Mouse (Mus musculus): ENCODE data around the gene Rap1gds1. TPM values are rescaled to one million over a fixed set of nuclear protein-coding genes. Genes with fewer than 3 reads are reported as not detected.

Gene Rap1gds1
- polyA plus RNA-seq, 1 experiment from 2014 or later: 50.3 TPM

DNA sequence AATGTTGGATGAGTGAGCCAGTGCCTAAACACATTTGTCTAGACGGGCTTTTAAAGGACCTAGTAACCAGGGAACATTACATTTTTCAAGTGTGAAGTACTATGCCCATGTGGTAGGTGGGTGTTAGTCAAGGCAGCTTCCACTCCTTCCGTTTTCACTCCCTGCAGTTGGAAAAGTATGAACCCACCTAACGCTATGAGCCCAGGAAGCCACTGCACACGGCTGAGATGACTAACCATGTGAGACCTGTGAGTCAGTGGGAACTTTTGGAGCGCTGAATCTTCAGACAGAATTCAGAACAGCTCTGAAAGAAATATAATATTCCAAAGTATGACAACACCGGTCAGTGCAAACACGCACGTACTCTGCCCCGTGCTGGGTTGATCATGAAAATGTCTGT is 125.9 kb downstream of the Rap1gds1 start:
- ATAC-seq (replicated peaks; ENCODE audit: insufficient number of reproducible peaks, low FRiP score, low TSS enrichment): no peak
- no peak overlapping the region for H3K9ac ChIP-seq (ENCODE audit: low read depth, low read length)
- WGBS (ENCODE audit: insufficient replicate concordance): 95% methylated on average over 9 of the region's 9 CpGs
- peaks cover 12% of the 10 kb centered on the region for H3K36me3 ChIP-seq (ENCODE audit: control insufficient read depth, insufficient read depth, low read length)
- no peak overlapping the region for H3K4me2 ChIP-seq
- H3K27me3 ChIP-seq (ENCODE audit: control insufficient read depth, insufficient read depth, low read length): no peaks in the 10 kb centered on the region
- H3K4me3 ChIP-seq (ENCODE audit: low read depth, low read length): no peak overlapping the region
- no peaks in the 10 kb centered on the region for H3K9me3 ChIP-seq (replicated peaks; ENCODE audit: control insufficient read depth, low read length)
- H3K4me1 ChIP-seq (ENCODE audit: control insufficient read depth, insufficient read depth, low read length): peaks cover 4% of the 10 kb centered on the region; the same call in 1 of the 2 replicates
- H3K27ac ChIP-seq (ENCODE audit: low read depth, low read length): no peak overlapping the region

DNA sequence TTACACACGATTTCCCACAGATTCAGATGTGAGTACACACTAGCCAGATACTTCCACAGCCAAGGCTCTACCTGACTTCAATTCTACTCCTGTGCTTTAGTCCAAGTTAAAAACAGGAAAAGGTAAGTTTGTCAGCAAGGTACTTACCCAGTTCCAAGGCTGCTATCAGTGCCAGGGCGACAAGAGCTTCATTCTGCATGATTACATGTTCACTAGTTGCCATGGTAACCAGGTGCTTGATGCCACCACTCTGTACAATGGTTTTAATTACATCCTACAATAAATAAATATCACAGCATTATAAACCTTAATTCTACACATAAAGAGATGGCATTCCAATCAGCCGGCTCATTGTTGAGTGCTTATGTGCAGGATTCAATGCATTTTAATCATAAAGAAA is 129.5 kb downstream of the Rap1gds1 start:
- no peak for ATAC-seq (replicated peaks; ENCODE audit: insufficient number of reproducible peaks, low FRiP score, low TSS enrichment)
- no peak overlapping the region for H3K4me3 ChIP-seq (ENCODE audit: low read depth, low read length)
- H3K9me3 ChIP-seq (replicated peaks; ENCODE audit: control insufficient read depth, low read length): no peaks in the 10 kb centered on the region
- H3K4me1 ChIP-seq (ENCODE audit: control insufficient read depth, insufficient read depth, low read length): peaks cover 4% of the 10 kb centered on the region; the same call in 1 of the 2 replicates
- H3K9ac ChIP-seq (ENCODE audit: low read depth, low read length): no peak overlapping the region
- H3K27me3 ChIP-seq (ENCODE audit: control insufficient read depth, insufficient read depth, low read length): no peaks in the 10 kb centered on the region
- H3K4me2 ChIP-seq: no peak overlapping the region
- no peak overlapping the region for H3K27ac ChIP-seq (ENCODE audit: low read depth, low read length)
- WGBS (ENCODE audit: insufficient replicate concordance): 93% methylated on average over 3 of the region's 3 CpGs
- H3K36me3 ChIP-seq (ENCODE audit: control insufficient read depth, insufficient read depth, low read length): peaks cover 9% of the 10 kb centered on the region; the same call in 1 of the 2 replicates

DNA sequence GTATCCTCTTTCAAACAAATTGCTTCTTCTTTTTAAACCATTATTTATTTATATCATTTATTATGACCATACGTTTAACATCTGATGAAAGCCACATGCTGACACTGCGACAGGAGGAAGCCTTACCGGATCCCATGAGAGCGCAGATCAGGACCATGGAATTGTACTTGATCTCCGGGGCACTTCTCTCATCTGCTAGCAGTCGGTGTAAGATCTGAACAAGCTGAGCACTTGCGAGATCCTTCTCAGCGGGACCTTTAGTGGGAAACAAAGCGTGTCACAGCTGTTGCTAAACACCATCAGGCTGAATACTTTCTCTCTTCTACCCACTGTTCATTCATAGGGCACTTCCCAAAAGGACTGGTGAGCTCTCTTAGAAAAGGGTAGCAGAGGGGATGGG is 133.4 kb downstream of the Rap1gds1 start:
- H3K27ac ChIP-seq (ENCODE audit: low read depth, low read length): no peak overlapping the region
- no peaks in the 10 kb centered on the region for H3K27me3 ChIP-seq (ENCODE audit: control insufficient read depth, insufficient read depth, low read length)
- H3K9ac ChIP-seq (ENCODE audit: low read depth, low read length): no peak overlapping the region
- peaks cover 30% of the 10 kb centered on the region for H3K36me3 ChIP-seq (ENCODE audit: control insufficient read depth, insufficient read depth, low read length)
- H3K9me3 ChIP-seq (replicated peaks; ENCODE audit: control insufficient read depth, low read length): no peaks in the 10 kb centered on the region
- 74% methylated on average over 9 of the region's 9 CpGs for WGBS (ENCODE audit: insufficient replicate concordance)
- no peak overlapping the region for H3K4me2 ChIP-seq
- ATAC-seq (replicated peaks; ENCODE audit: insufficient number of reproducible peaks, low FRiP score, low TSS enrichment): no peak
- no peaks in the 10 kb centered on the region for H3K4me1 ChIP-seq (ENCODE audit: control insufficient read depth, insufficient read depth, low read length)
- no peak overlapping the region for H3K4me3 ChIP-seq (ENCODE audit: low read depth, low read length)

DNA sequence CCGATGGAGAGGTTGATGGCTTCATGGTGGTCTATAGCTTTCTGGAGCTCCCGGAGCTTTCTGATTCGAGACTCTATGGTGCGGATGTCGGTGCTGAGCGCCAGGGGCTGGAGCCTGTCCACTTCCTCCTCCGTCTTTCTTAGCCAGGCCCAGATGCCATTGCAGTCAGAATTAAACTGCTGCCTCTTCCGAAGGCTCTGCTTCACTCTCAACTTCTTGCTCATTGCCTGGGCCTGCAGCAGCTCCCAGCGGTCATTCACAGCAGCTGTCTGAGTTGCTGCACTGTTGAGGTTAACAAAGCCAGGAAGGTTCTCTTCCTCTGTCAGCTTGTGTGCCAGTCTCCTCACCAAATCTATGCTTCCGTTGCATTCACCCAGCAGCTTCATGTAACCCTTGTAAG is 137.8 kb downstream of the Rap1gds1 start:
- H3K4me1 ChIP-seq (ENCODE audit: control insufficient read depth, insufficient read depth, low read length): no peaks in the 10 kb centered on the region
- peaks cover 24% of the 10 kb centered on the region for H3K36me3 ChIP-seq (ENCODE audit: control insufficient read depth, insufficient read depth, low read length)
- ATAC-seq (replicated peaks; ENCODE audit: insufficient number of reproducible peaks, low FRiP score, low TSS enrichment): no peak
- H3K27ac ChIP-seq (ENCODE audit: low read depth, low read length): no peak overlapping the region
- no peaks in the 10 kb centered on the region for H3K9me3 ChIP-seq (replicated peaks; ENCODE audit: control insufficient read depth, low read length)
- no peak overlapping the region for H3K4me3 ChIP-seq (ENCODE audit: low read depth, low read length)
- WGBS (ENCODE audit: insufficient replicate concordance): 94% methylated on average over 10 of the region's 10 CpGs
- H3K9ac ChIP-seq (ENCODE audit: low read depth, low read length): no peak overlapping the region
- H3K4me2 ChIP-seq: no peak overlapping the region
- no peaks in the 10 kb centered on the region for H3K27me3 ChIP-seq (ENCODE audit: control insufficient read depth, insufficient read depth, low read length)

DNA sequence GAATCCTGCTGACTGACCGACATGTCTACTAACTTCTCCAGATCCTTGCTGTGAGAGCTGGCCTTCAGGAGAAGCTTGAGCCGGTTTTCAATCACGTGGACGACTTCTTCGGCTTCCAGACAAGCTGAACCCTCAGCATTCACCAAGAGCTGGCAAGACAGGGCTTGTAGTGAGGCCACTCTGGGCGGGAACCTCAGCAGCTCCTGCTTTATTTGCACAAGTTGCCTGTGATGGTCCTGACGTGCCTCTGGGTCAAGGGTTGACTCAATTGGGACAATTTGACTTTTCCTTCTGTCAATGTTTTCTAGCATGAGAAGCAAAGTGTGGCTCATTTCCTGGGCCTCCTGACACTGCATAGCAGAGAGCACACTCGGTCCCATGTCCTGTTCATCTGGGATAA is 138.2 kb downstream of the Rap1gds1 start:
- no peaks in the 10 kb centered on the region for H3K27me3 ChIP-seq (ENCODE audit: control insufficient read depth, insufficient read depth, low read length)
- no peaks in the 10 kb centered on the region for H3K9me3 ChIP-seq (replicated peaks; ENCODE audit: control insufficient read depth, low read length)
- peaks cover 23% of the 10 kb centered on the region for H3K36me3 ChIP-seq (ENCODE audit: control insufficient read depth, insufficient read depth, low read length)
- H3K27ac ChIP-seq (ENCODE audit: low read depth, low read length): no peak overlapping the region
- H3K9ac ChIP-seq (ENCODE audit: low read depth, low read length): no peak overlapping the region
- no peak overlapping the region for H3K4me2 ChIP-seq
- 88% methylated on average over 8 of the region's 8 CpGs for WGBS (ENCODE audit: insufficient replicate concordance)
- H3K4me3 ChIP-seq (ENCODE audit: low read depth, low read length): no peak overlapping the region
- ATAC-seq (replicated peaks; ENCODE audit: insufficient number of reproducible peaks, low FRiP score, low TSS enrichment): no peak
- H3K4me1 ChIP-seq (ENCODE audit: control insufficient read depth, insufficient read depth, low read length): no peaks in the 10 kb centered on the region

DNA sequence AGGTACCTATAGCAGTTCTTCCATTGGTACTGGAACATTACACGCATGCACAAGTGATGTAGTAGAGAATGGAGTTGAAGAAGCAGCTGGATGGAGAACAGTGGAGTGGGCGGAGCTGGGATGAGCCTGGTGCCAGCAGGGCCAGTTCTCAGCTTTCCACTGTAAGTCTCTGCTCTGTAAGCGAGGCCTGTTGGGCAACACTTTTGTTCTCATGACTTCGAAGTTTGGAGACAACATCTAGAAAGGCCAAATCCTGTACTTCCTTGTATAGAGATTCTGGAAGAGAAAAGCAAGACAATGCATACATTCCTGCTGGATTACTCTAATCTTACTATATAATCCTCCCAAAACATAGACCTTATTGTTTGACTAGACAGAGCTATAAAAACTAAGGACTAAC is 147.6 kb downstream of the Rap1gds1 start:
- Histone ChIP-seq H3K4me3 (ENCODE audit: low read depth, low read length) (no peak overlapping the region), H3K4me1 (ENCODE audit: control insufficient read depth, insufficient read depth, low read length) (no peaks in the 10 kb centered on the region), H3K9ac (ENCODE audit: low read depth, low read length) (no peak overlapping the region), H3K36me3 (ENCODE audit: control insufficient read depth, insufficient read depth, low read length) (peaks cover 12% of the 10 kb centered on the region; the same call in 1 of the 2 replicates), H3K4me2 (no peak overlapping the region), H3K27ac (ENCODE audit: low read depth, low read length) (no peak overlapping the region), H3K27me3 (ENCODE audit: control insufficient read depth, insufficient read depth, low read length) (no peaks in the 10 kb centered on the region), H3K9me3 (replicated peaks; ENCODE audit: control insufficient read depth, low read length) (no peaks in the 10 kb centered on the region)
- ATAC-seq (replicated peaks; ENCODE audit: insufficient number of reproducible peaks, low FRiP score, low TSS enrichment): no peak
- whole genome bisulfite sequencing (ENCODE audit: insufficient replicate concordance): 91% methylated on average over 4 of the region's 4 CpGs

DNA sequence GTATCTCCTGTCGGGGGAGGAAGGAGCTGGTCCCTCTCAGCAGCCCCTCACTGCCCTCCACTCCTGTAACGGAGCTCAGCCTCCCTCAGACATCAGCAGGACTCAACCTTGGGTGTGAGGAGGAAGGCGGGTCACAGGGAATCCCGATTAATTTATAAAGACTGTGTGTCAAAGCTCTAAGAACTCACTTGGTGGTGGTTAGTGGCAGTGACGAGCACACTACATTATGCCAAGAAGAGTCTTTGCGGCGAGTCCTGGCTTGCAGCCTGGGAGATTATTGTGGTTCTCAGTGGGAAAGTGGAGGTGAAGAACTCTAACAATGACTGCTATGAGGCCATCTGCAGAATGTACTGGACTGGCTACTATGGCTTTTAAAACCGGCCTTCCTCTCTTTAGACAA is 148.8 kb downstream of the Rap1gds1 start:
- Histone ChIP-seq H3K4me2 (no peak overlapping the region), H3K36me3 (ENCODE audit: control insufficient read depth, insufficient read depth, low read length) (peaks cover 12% of the 10 kb centered on the region; the same call in 1 of the 2 replicates), H3K9ac (ENCODE audit: low read depth, low read length) (no peak overlapping the region), H3K4me3 (ENCODE audit: low read depth, low read length) (no peak overlapping the region), H3K4me1 (ENCODE audit: control insufficient read depth, insufficient read depth, low read length) (no peaks in the 10 kb centered on the region), H3K9me3 (replicated peaks; ENCODE audit: control insufficient read depth, low read length) (no peaks in the 10 kb centered on the region), H3K27ac (ENCODE audit: low read depth, low read length) (no peak overlapping the region), H3K27me3 (ENCODE audit: control insufficient read depth, insufficient read depth, low read length) (no peaks in the 10 kb centered on the region)
- 79% methylated on average over 8 of the region's 8 CpGs for WGBS (ENCODE audit: insufficient replicate concordance)
- ATAC-seq (replicated peaks; ENCODE audit: insufficient number of reproducible peaks, low FRiP score, low TSS enrichment): no peak

DNA sequence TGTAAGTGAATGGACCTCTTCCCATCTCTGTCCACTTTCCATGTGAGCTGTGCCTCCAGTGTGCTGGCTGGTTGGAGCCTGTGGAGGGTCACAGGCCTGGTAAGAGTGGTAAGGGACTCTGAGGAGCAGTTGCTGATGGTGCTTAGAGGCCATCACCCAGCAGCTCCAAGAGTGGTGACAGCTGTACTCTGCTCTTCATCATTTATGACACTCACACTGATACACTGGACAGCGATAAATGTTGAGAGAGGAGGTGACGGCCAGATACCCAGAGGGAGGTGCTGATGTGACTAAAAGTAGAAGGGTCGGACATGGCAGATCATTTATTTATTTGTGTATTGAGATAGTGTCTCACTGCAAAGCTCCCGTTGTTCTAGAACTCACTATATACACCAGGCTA is 156.8 kb downstream of the Rap1gds1 start:
- Histone ChIP-seq H3K27me3 (ENCODE audit: control insufficient read depth, insufficient read depth, low read length) (no peaks in the 10 kb centered on the region), H3K9me3 (replicated peaks; ENCODE audit: control insufficient read depth, low read length) (no peaks in the 10 kb centered on the region), H3K4me3 (ENCODE audit: low read depth, low read length) (no peak overlapping the region), H3K36me3 (ENCODE audit: control insufficient read depth, insufficient read depth, low read length) (no peaks in the 10 kb centered on the region), H3K27ac (ENCODE audit: low read depth, low read length) (no peak overlapping the region), H3K9ac (ENCODE audit: low read depth, low read length) (no peak overlapping the region), H3K4me1 (ENCODE audit: control insufficient read depth, insufficient read depth, low read length) (peaks cover 8% of the 10 kb centered on the region; the same call in 1 of the 2 replicates), H3K4me2 (no peak overlapping the region)
- WGBS (ENCODE audit: insufficient replicate concordance): 25% methylated on average over 4 of the region's 4 CpGs
- peak; percentile 86 for ATAC-seq (replicated peaks; ENCODE audit: insufficient number of reproducible peaks, low FRiP score, low TSS enrichment)

DNA sequence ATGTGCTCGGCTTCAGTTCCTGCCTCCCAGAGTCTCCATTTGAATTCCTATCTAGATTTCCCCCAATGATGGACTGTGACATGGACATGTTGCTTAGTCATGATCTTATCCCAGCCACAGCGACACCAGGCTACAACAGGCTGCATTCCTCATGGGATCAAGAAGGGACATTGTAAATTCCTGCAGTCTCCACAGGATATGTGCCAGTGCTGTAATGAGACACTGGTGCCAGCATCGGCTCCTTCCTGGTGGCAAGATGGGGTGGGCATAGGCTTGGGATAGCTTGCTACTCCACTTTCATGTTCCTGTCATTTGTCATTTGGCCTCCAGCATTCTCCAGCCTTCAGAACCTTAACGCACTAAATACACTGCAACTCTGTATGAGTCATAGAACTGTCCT is 158.0 kb downstream of the Rap1gds1 start:
- H3K9me3 ChIP-seq (replicated peaks; ENCODE audit: control insufficient read depth, low read length): no peaks in the 10 kb centered on the region
- H3K9ac ChIP-seq (ENCODE audit: low read depth, low read length): no peak overlapping the region
- no peaks in the 10 kb centered on the region for H3K36me3 ChIP-seq (ENCODE audit: control insufficient read depth, insufficient read depth, low read length)
- WGBS (ENCODE audit: insufficient replicate concordance): 69% methylated on average over 4 of the region's 4 CpGs
- H3K4me1 ChIP-seq (ENCODE audit: control insufficient read depth, insufficient read depth, low read length): peaks cover 8% of the 10 kb centered on the region; the same call in 1 of the 2 replicates
- ATAC-seq (replicated peaks; ENCODE audit: insufficient number of reproducible peaks, low FRiP score, low TSS enrichment): no peak
- H3K4me2 ChIP-seq: no peak overlapping the region
- H3K27me3 ChIP-seq (ENCODE audit: control insufficient read depth, insufficient read depth, low read length): no peaks in the 10 kb centered on the region
- H3K4me3 ChIP-seq (ENCODE audit: low read depth, low read length): no peak overlapping the region
- no peak overlapping the region for H3K27ac ChIP-seq (ENCODE audit: low read depth, low read length)

Data from heart, embryonic 11.5 days (tissue).